Mouse (Mus musculus): ENCODE data around the gene Pdk2. TPM values are rescaled to one million over a fixed set of nuclear protein-coding genes. Genes with fewer than 3 reads are reported as not detected.

Gene Pdk2
- polyA plus RNA-seq, 1 experiment from 2014 or later, result 10.2 TPM

- Histone ChIP-seq H3K36me3 (replicated peaks) (no peaks in the 10 kb centered on the region), H3K4me1 (replicated peaks) (peaks cover 70% of the 10 kb centered on the region), H3K27me3 (no peaks in the 10 kb centered on the region), H3K4me2 (no peak overlapping the region), H3K27ac (replicated peaks) (no peak overlapping the region), H3K9me3 (replicated peaks) (no peaks in the 10 kb centered on the region), H3K4me3 (replicated peaks) (no peak overlapping the region), H3K9ac (no peak overlapping the region)
- no peak for ATAC-seq (ENCODE audit: insufficient read depth)
- WGBS (ENCODE audit: insufficient replicate concordance), result 42% methylated on average over 2 of the region's 2 CpGs
Observed at GRCm38 (mm10) chr11:94986435-94986834, 54.7 kb downstream of the Pdk2 start.

GRCm38 (mm10) chr11:94985822-94986221, 55.3 kb downstream of the Pdk2 start:
- Histone ChIP-seq H3K9me3 (replicated peaks) (no peaks in the 10 kb centered on the region), H3K27me3 (no peaks in the 10 kb centered on the region), H3K27ac (replicated peaks) (no peak overlapping the region), H3K4me1 (replicated peaks) (peaks cover 68% of the 10 kb centered on the region), H3K4me3 (replicated peaks) (no peak overlapping the region), H3K4me2 (no peak overlapping the region), H3K9ac (no peak overlapping the region), H3K36me3 (replicated peaks) (no peaks in the 10 kb centered on the region)
- ATAC-seq (ENCODE audit: insufficient read depth), result no peak
- WGBS (ENCODE audit: insufficient replicate concordance), result 70% methylated on average over 5 of the region's 5 CpGs

GRCm38 (mm10) chr11:94985140-94985539, 56.0 kb downstream of the Pdk2 start:
- no peak for ATAC-seq (ENCODE audit: insufficient read depth)
- Histone ChIP-seq H3K9me3 (replicated peaks) (no peaks in the 10 kb centered on the region), H3K4me2 (peak overlapping the region; percentile 35; the same call in 1 of the 2 replicates), H3K27ac (replicated peaks) (no peak overlapping the region), H3K36me3 (replicated peaks) (no peaks in the 10 kb centered on the region), H3K4me1 (replicated peaks) (peaks cover 62% of the 10 kb centered on the region), H3K4me3 (replicated peaks) (no peak overlapping the region), H3K27me3 (no peaks in the 10 kb centered on the region), H3K9ac (no peak overlapping the region)
- 42% methylated on average over 1 of the region's 1 CpGs for WGBS (ENCODE audit: insufficient replicate concordance)

- WGBS (ENCODE audit: insufficient replicate concordance), result 51% methylated on average over 11 of the region's 11 CpGs
Observed at GRCm38 (mm10) chr11:94979462-94980179, 61.5 kb downstream of the Pdk2 start.

GRCm38 (mm10) chr11:94978947-94979346, 62.2 kb downstream of the Pdk2 start:
- WGBS (ENCODE audit: insufficient replicate concordance), result under 1% methylated on average over 20 of the region's 20 CpGs
- ATAC-seq (ENCODE audit: insufficient read depth), result peak; percentile 80
- no peaks in the 10 kb centered on the region for H3K27me3 ChIP-seq

More at GRCm38 (mm10) chr11:94979462-94980179, 61.5 kb downstream of the Pdk2 start:
- peak overlapping the region; percentile 37 for H3K9ac ChIP-seq
- peak overlapping the region; percentile 60 for H3K4me2 ChIP-seq
- H3K36me3 ChIP-seq (replicated peaks), result no peaks in the 10 kb centered on the region
- H3K27me3 ChIP-seq, result no peaks in the 10 kb centered on the region
- peak; percentile 52 for ATAC-seq (ENCODE audit: insufficient read depth)
- H3K9me3 ChIP-seq (replicated peaks), result no peaks in the 10 kb centered on the region
- peak overlapping the region; percentile 45 for H3K27ac ChIP-seq (replicated peaks)
- H3K4me3 ChIP-seq (replicated peaks), result peak overlapping the region; percentile 29; the same call in 1 of the 2 replicates
- peaks cover 31% of the 10 kb centered on the region for H3K4me1 ChIP-seq (replicated peaks)

GRCm38 (mm10) chr11:94978178-94978915, 62.8 kb downstream of the Pdk2 start:
- 0 out of 2 replicates have a peak overlapping the region, but pooled peaks have one; percentile 29 for H3K4me3 ChIP-seq (replicated peaks)
- peaks cover 20% of the 10 kb centered on the region for H3K4me1 ChIP-seq (replicated peaks)
- peak overlapping the region; percentile 60 for H3K4me2 ChIP-seq
- no peaks in the 10 kb centered on the region for H3K9me3 ChIP-seq (replicated peaks)
- 0 out of 2 replicates have a peak, but pooled peaks have one; percentile 2 for ATAC-seq (ENCODE audit: insufficient read depth)
- H3K36me3 ChIP-seq (replicated peaks), result no peaks in the 10 kb centered on the region
- no peaks in the 10 kb centered on the region for H3K27me3 ChIP-seq
- no peak overlapping the region for H3K9ac ChIP-seq
- H3K27ac ChIP-seq (replicated peaks), result no peak overlapping the region
- WGBS (ENCODE audit: insufficient replicate concordance), result 35% methylated on average over 9 of the region's 9 CpGs

More at GRCm38 (mm10) chr11:94978947-94979346, 62.2 kb downstream of the Pdk2 start:
- H3K9ac ChIP-seq, result peak overlapping the region; percentile 37
- H3K9me3 ChIP-seq (replicated peaks), result no peaks in the 10 kb centered on the region
- no peaks in the 10 kb centered on the region for H3K36me3 ChIP-seq (replicated peaks)
- peak overlapping the region; percentile 45 for H3K27ac ChIP-seq (replicated peaks)
- H3K4me2 ChIP-seq, result peak overlapping the region; percentile 60
- H3K4me3 ChIP-seq (replicated peaks), result peak overlapping the region; percentile 29
- peaks cover 24% of the 10 kb centered on the region for H3K4me1 ChIP-seq (replicated peaks)

Other genes with a start within 250 kb of the Pdk2 start
- 76.5 and 78.2 TPM in 2 replicates for gene Col1a1, start 105.1 kb downstream of the Pdk2 start, polyA plus RNA-seq (2015; fragmentation: Nextera tagmentation; extraction: Ambion mirVana)
- not detected in 2 replicates for gene Hils1, start 73.8 kb downstream of the Pdk2 start, polyA plus RNA-seq (2015; fragmentation: Nextera tagmentation; extraction: Ambion mirVana)
- gene Sgca, start 65.0 kb downstream of the Pdk2 start, polyA plus RNA-seq (2015; fragmentation: Nextera tagmentation; extraction: Ambion mirVana), result 0.35 and 1.1 TPM in 2 replicates
- gene Ppp1r9b, start 50.3 kb downstream of the Pdk2 start, polyA plus RNA-seq (2015; fragmentation: Nextera tagmentation; extraction: Ambion mirVana), result 8.2 and 8.8 TPM in 2 replicates
- gene Samd14, start 31.5 kb downstream of the Pdk2 start, polyA plus RNA-seq (2015; fragmentation: Nextera tagmentation; extraction: Ambion mirVana), result 33.9 and 39.2 TPM in 2 replicates
- gene Itga3, start 35.4 kb upstream of the Pdk2 start, polyA plus RNA-seq (2015; fragmentation: Nextera tagmentation; extraction: Ambion mirVana), result 2.0 and 2.6 TPM in 2 replicates
- gene Dlx3, start 78.8 kb upstream of the Pdk2 start, polyA plus RNA-seq (2015; fragmentation: Nextera tagmentation; extraction: Ambion mirVana), result 0.05 TPM in 1 of 2 replicates, not detected in the other
- 0.07 and 0.09 TPM in 2 replicates for gene Dlx4, start 104.9 kb upstream of the Pdk2 start, polyA plus RNA-seq (2015; fragmentation: Nextera tagmentation; extraction: Ambion mirVana)
- gene Tac4, start 220.2 kb upstream of the Pdk2 start, polyA plus RNA-seq (2015; fragmentation: Nextera tagmentation; extraction: Ambion mirVana), result not detected in 2 replicates

Data from liver, embryonic 15.5 days (tissue).